Mouse (Mus musculus) brain, adult 2 months (tissue): ENCODE measurements at regions not wholly inside any gene's neighbourhood (a gene's known extent, or its start where the extent isn't known, plus 50 kb on each side); places are given as distances from the start of the nearest gene placed in this dataset.

ENCODE experiments used
- DNase-seq: peaks from one replicate; pipeline ENCODE4 v3.0.0; 2011; ENCODE audit warnings: low read depth, low spot score

GRCm38 (mm10) chr12:110387056-110387455 is 59.9 kb upstream of the Ppp2r5c start:
- no peak for DNase-seq

GRCm38 (mm10) chr12:110387567-110387966 is 59.4 kb upstream of the Ppp2r5c start:
- DNase-seq, result no peak

- DNase-seq, result peak; percentile 75
Observed at GRCm38 (mm10) chr12:110389439-110389838, 57.5 kb upstream of the Ppp2r5c start.

DNA sequence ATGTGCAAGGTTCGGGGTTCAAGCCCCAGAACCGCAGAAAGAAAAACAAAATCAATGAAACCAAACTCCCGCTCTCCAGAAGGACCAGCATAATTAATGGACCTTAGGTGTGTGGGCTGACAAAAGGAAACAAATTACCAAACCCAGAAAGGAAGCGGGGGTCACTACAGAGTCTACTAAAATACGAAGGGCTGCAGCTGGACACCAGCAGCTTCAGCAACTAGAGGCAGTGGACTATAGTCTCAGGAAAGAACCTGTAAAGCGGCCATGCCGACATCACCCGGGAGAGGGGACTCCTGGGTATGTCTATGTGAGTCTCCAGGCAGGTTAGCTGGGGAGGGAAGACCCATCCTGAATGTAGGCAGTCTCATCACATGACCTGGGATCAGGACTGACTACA is 55.5 kb upstream of the Ppp2r5c start:
- DNase-seq, result no peak

DNA sequence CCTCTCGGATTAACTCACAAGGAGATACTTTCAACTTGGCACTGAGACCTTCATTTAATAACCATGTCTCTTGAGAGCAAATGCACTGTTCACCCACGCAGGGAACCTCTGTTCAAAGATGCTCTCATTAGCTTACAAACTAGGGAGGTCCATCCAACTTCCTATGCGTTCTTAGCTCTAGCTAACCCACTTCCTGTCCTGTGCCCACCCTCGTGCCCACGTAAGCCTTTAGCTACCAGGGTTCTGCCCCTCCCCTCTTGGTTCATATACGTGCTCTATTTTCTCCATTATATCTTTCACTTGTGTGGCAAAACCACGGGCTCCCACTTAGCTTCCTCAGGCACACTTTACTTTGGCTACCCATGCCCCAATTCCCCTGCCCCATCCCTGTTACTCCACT is 53.4 kb upstream of the Ppp2r5c start:
- DNase-seq, result no peak
